Mouse (Mus musculus) CH12.LX (cell line): ENCODE measurements around the gene Nlrc3. TPM values are rescaled to one million over a fixed set of nuclear protein-coding genes. Genes with fewer than 3 reads are reported as not detected.

Source experiments
- DNase-seq: peaks from one replicate; pipeline ENCODE4 v3.0.0-alpha.2; 2013; ENCODE audit errors: extremely low read depth
- H3K27ac ChIP-seq: 2 replicates; pipeline ENCODE4 v1.5.1; 2012; ENCODE audit warnings: low read depth, mild to moderate bottlenecking, control low read depth, moderate library complexity; ENCODE audit not compliant: insufficient read depth
- H3K27me3 ChIP-seq: replicated peaks from 2 replicates; pipeline ENCODE3; 2012; ENCODE audit warnings: inconsistent platforms
- H3K36me3 ChIP-seq, 2 experiments: replicated peaks in 1 of 2; 2 replicates each; pipeline versions ENCODE3 to v1.6.1; 2012; ENCODE audit warnings: inconsistent platforms in 1 of 2, low read length in 1 of 2, mild to moderate bottlenecking in 1 of 2, mixed read lengths in 1 of 2, moderate library complexity in 1 of 2; ENCODE audit not compliant: control insufficient read depth in 1 of 2, insufficient read depth in 1 of 2
- H3K4me1 ChIP-seq, 2 experiments: 2 replicates each; pipeline ENCODE4 v1.6.1; 2012; ENCODE audit warnings: inconsistent platforms in 1 of 2, moderate library complexity in 1 of 2; ENCODE audit not compliant: insufficient read depth in 2 of 2, control insufficient read depth in 1 of 2
- H3K4me2 ChIP-seq: 2 replicates; pipeline ENCODE4 v1.6.1; 2012; ENCODE audit warnings: low read depth, mild to moderate bottlenecking, control low read depth; ENCODE audit not compliant: poor library complexity, insufficient read depth, severe bottlenecking
- H3K4me3 ChIP-seq, 3 experiments: fragments of 150-350 bp in 1 of 3; sonication (generic) in 1 of 3; replicated peaks in 1 of 3; 2 replicates each; pipeline versions ENCODE3 to v1.5.1; 2011 to 2012; ENCODE audit warnings: low read depth in 2 of 3, low read length in 2 of 3, mild to moderate bottlenecking in 2 of 3, moderate library complexity in 2 of 3, control low read depth in 1 of 3, improper control_type of control experiment in 1 of 3, inconsistent platforms in 1 of 3, mixed read lengths in 1 of 3; ENCODE audit not compliant: poor library complexity in 1 of 3
- H3K79me2 ChIP-seq: replicated peaks from 2 replicates; pipeline ENCODE4 v1.6.1; 2012; ENCODE audit warnings: mild to moderate bottlenecking, moderate library complexity; ENCODE audit not compliant: control insufficient read depth, poor library complexity, insufficient read depth, severe bottlenecking; ENCODE audit errors: extremely low read depth
- H3K9ac ChIP-seq: 2 replicates; pipeline ENCODE4 v1.6.1; 2012; ENCODE audit warnings: low read depth, mild to moderate bottlenecking, control low read depth, moderate library complexity; ENCODE audit not compliant: insufficient read depth
- H3K9me3 ChIP-seq: replicated peaks from 2 replicates; pipeline ENCODE3; 2012; ENCODE audit warnings: low read length, inconsistent platforms, mixed read lengths
- BHLHE40 ChIP-seq: IDR thresholded peaks from 2 replicates; pipeline ENCODE4 v1.6.1; 2011; ENCODE audit warnings: mild to moderate bottlenecking, low read depth, low read length, improper control_type of control experiment
- CTCF ChIP-seq, 2 experiments: IDR thresholded peaks in 1 of 2; conservative IDR thresholded peaks in 1 of 2; 2 replicates each; pipeline ENCODE4 v1.5.1; 2011 to 2012; ENCODE audit warnings: low read depth in 2 of 2, low read length in 2 of 2, improper control_type of control experiment in 1 of 2, inconsistent platforms in 1 of 2, mild to moderate bottlenecking in 1 of 2, moderate library complexity in 1 of 2
- E2F4 ChIP-seq: IDR thresholded peaks from 2 replicates; pipeline ENCODE4 v1.6.1; 2011; ENCODE audit warnings: low read depth, low read length, improper control_type of control experiment; ENCODE audit not compliant: insufficient replicate concordance
- ELF1 ChIP-seq: IDR thresholded peaks from 2 replicates; pipeline ENCODE4 v1.6.1; 2014; ENCODE audit warnings: low read depth, mild to moderate bottlenecking, inconsistent platforms, low read length, improper control_type of control experiment
- ETS1 ChIP-seq: conservative IDR thresholded peaks from 2 replicates; pipeline ENCODE4 v1.6.1; 2012; ENCODE audit warnings: low read depth, mild to moderate bottlenecking, inconsistent platforms, low read length, improper control_type of control experiment, moderate library complexity
- HCFC1 ChIP-seq: IDR thresholded peaks from 2 replicates; pipeline ENCODE4 v1.6.1; 2012; ENCODE audit warnings: low read depth, mild to moderate bottlenecking, inconsistent platforms, low read length, improper control_type of control experiment
- MAX ChIP-seq: IDR thresholded peaks from 2 replicates; pipeline ENCODE4 v1.6.1; 2011; ENCODE audit warnings: low read length, improper control_type of control experiment
- MAZ ChIP-seq: IDR thresholded peaks from 2 replicates; pipeline ENCODE4 v1.6.1; 2012; ENCODE audit warnings: low read depth, mild to moderate bottlenecking, inconsistent platforms, low read length, improper control_type of control experiment, moderate library complexity
- MYC ChIP-seq: IDR thresholded peaks from 2 replicates; pipeline ENCODE4 v1.6.1; 2011; ENCODE audit warnings: low read depth, mild to moderate bottlenecking, improper control_type of control experiment, low read length
- NELFE ChIP-seq: IDR thresholded peaks from 2 replicates; pipeline ENCODE4 v1.6.1; 2011; ENCODE audit warnings: low read depth, low read length, improper control_type of control experiment
- NRF1 ChIP-seq: IDR thresholded peaks from 2 replicates; pipeline ENCODE4 v1.6.1; 2014; ENCODE audit warnings: low read depth, mild to moderate bottlenecking, inconsistent platforms, low read length, improper control_type of control experiment, moderate library complexity
- PAX5 ChIP-seq: IDR thresholded peaks from 2 replicates; pipeline ENCODE4 v1.6.1; 2012; ENCODE audit warnings: low read length, inconsistent platforms, mixed read lengths
- POLR2A ChIP-seq: IDR thresholded peaks from 2 replicates; pipeline ENCODE4 v1.6.1; 2011; ENCODE audit warnings: low read depth, mild to moderate bottlenecking, improper control_type of control experiment, low read length
- POLR2AphosphoS2 ChIP-seq: IDR thresholded peaks from 2 replicates; pipeline ENCODE4 v1.6.1; 2011; ENCODE audit warnings: low read depth, low read length, improper control_type of control experiment
- RAD21 ChIP-seq: IDR thresholded peaks from 2 replicates; pipeline ENCODE4 v1.6.1; 2011; ENCODE audit warnings: low read depth, mild to moderate bottlenecking, low read length, improper control_type of control experiment, moderate library complexity
- RCOR1 ChIP-seq: conservative IDR thresholded peaks from 2 replicates; pipeline ENCODE4 v1.6.1; 2012; ENCODE audit warnings: low read depth, mild to moderate bottlenecking, inconsistent platforms, low read length, improper control_type of control experiment
- SIN3A ChIP-seq: IDR thresholded peaks from 2 replicates; pipeline ENCODE4 v1.6.1; 2012; ENCODE audit warnings: low read length, improper control_type of control experiment, inconsistent platforms
- TCF12 ChIP-seq: IDR thresholded peaks from 2 replicates; pipeline ENCODE4 v1.6.1; 2014; ENCODE audit warnings: low read depth, mild to moderate bottlenecking, inconsistent platforms, low read length, improper control_type of control experiment
- UBTF ChIP-seq: IDR thresholded peaks from 2 replicates; pipeline ENCODE4 v1.6.1; 2012; ENCODE audit warnings: low read depth, mild to moderate bottlenecking, inconsistent platforms, low read length, improper control_type of control experiment, moderate library complexity
- ZC3H11A ChIP-seq: IDR thresholded peaks from 2 replicates; pipeline ENCODE4 v1.6.1; 2012; ENCODE audit warnings: low read depth, mild to moderate bottlenecking, inconsistent platforms, low read length, improper control_type of control experiment
- dilution Hi-C: fragments of 300-500 bp; cut with MboI; formaldehyde crosslinking; loops from 2 replicates; pipeline ENCODE4 v1.14.3; 2020; ENCODE audit warnings: low sequenced_read_pairs; ENCODE audit not compliant: extremely low pct_unique_long_range_greater_than_20kb, extremely low pct_ligation_motif_present
- in situ Hi-C: fragments of 300-500 bp; cut with MboI; formaldehyde crosslinking; loops from 3 replicates; pipeline ENCODE4 v1.14.3; 2019; ENCODE audit warnings: low sequenced_read_pairs, low pct_ligation_motif_present, low pct_unique_long_range_greater_than_20kb, mixed read lengths
- polyA plus RNA-seq: library from polyadenylated mRNA; unstranded; fragments of >175 nt; gene quantifications from 2 replicates; pipeline ENCODE4 v1.2.1, GENCODE M21; 2012; ENCODE audit warnings: low read depth; ENCODE audit not compliant: insufficient read length
- total RNA-seq, 2 experiments: library from RNA; depleted of rRNA; stranded (reverse); fragments of 300-350 nt in 1 of 2; fragments of >200 nt in 1 of 2; gene quantifications; 2 replicates each; pipeline ENCODE4 v1.2.3; 2012 to 2014

The Nlrc3 gene
- total and polyA plus RNA-seq, 3 experiments = 0.13 to 0.69 TPM; not detected in 1

GRCm38 (mm10) chr16:3907471-3907870, 69.0 kb downstream of the Nlrc3 start:
- dilution Hi-C loops (no loop called here), in situ Hi-C loops (no loop called here)
- no peak for TF ChIP-seq MYC
- no peak for TF ChIP-seq HCFC1
- TF ChIP-seq E2F4 = no peak
- TF ChIP-seq CTCF (conservative IDR thresholded peaks at IDR 0.05 in 1 of 2, IDR thresholded peaks at IDR 0.05 in 1 of 2; ENCODE audit: low read depth in 2 of 2, low read length in 2 of 2) = no peak
- no peak for TF ChIP-seq MAX
- TF ChIP-seq ELF1 = no peak
- no peak for TF ChIP-seq NRF1
- no peak for TF ChIP-seq POLR2AphosphoS2
- no peak for TF ChIP-seq BHLHE40
- TF ChIP-seq RAD21 = no peak
- H3K79me2 ChIP-seq = peaks cover 14% of the 10 kb centered on the region
- H3K27ac ChIP-seq = no peak overlapping the region
- no peak overlapping the region for H3K9ac ChIP-seq
- no peaks in the 10 kb centered on the region for H3K27me3 ChIP-seq
- H3K36me3 ChIP-seq = peaks cover 41 to 67% of the 10 kb centered on the region in 2 experiments
- 0 out of 2 replicates have a peak overlapping the region, but pooled peaks have one; percentile 49 for H3K4me2 ChIP-seq
- no peak overlapping the region for H3K4me3 ChIP-seq
- no peak for DNase-seq
- H3K4me1 ChIP-seq = peaks cover 6 to 21% of the 10 kb centered on the region in 2 experiments
- H3K9me3 ChIP-seq = no peaks in the 10 kb centered on the region

GRCm38 (mm10) chr16:3896553-3896952, 79.9 kb downstream of the Nlrc3 start:
- no peak overlapping the region for H3K27ac ChIP-seq
- no peak for TF ChIP-seq PAX5
- no peak for TF ChIP-seq MAZ
- TF ChIP-seq SIN3A = no peak
- TF ChIP-seq MYC = no peak
- TF ChIP-seq RAD21 = no peak
- TF ChIP-seq BHLHE40 = no peak
- TF ChIP-seq RCOR1 = no peak
- no peak for TF ChIP-seq TCF12
- TF ChIP-seq NELFE = no peak
- TF ChIP-seq POLR2AphosphoS2 = no peak
- TF ChIP-seq ZC3H11A = no peak
- no peak for TF ChIP-seq HCFC1
- TF ChIP-seq UBTF = no peak
- TF ChIP-seq E2F4 = no peak
- no peak for TF ChIP-seq POLR2A
- TF ChIP-seq ETS1 = no peak
- TF ChIP-seq, all 38 proteins: peak for 0
- no peaks in the 10 kb centered on the region for H3K27me3 ChIP-seq
- peaks cover 9 to 27% of the 10 kb centered on the region in 2 experiments for H3K4me1 ChIP-seq
- no peak overlapping the region for H3K4me3 ChIP-seq
- DNase-seq = no peak
- peaks cover 55 to 81% of the 10 kb centered on the region in 2 experiments for H3K36me3 ChIP-seq
- dilution Hi-C loops (no loop called here), in situ Hi-C loops (no loop called here)
- no peak overlapping the region; the same call in 1 of the 2 replicates for H3K4me2 ChIP-seq
- peaks cover 21% of the 10 kb centered on the region for H3K79me2 ChIP-seq
- no peak overlapping the region for H3K9ac ChIP-seq
- H3K9me3 ChIP-seq = no peaks in the 10 kb centered on the region
